Mouse (Mus musculus) thymus, adult 2 months (tissue): ENCODE measurements around the gene Mettl18.
"Not testable (repeated sequence)": the region's sequence is repeated elsewhere in the genome, so short reads cannot be mapped to it uniquely, and the experiment has no call there.

Experiments
- CTCF ChIP-seq: fragments of 200-500 bp; IDR thresholded peaks from 2 replicates; pipeline ENCODE4 v1.5.1; 2012; ENCODE audit warnings: mild to moderate bottlenecking, control low read depth, low read length, moderate library complexity, borderline replicate concordance; ENCODE audit not compliant: control insufficient read depth, poor library complexity, insufficient read depth; ENCODE audit errors: extremely low read depth
- POLR2A ChIP-seq: fragments of 200-500 bp; IDR thresholded peaks from 2 replicates; pipeline ENCODE4 v1.6.1; 2012; ENCODE audit warnings: mild to moderate bottlenecking, low read length, control low read depth, moderate library complexity; ENCODE audit not compliant: control insufficient read depth, poor library complexity, insufficient read depth; ENCODE audit errors: extremely low read depth

GRCm38 (mm10) chr1:164022106-164022505 is 27.4 kb downstream of the Mettl18 start:
- TF ChIP-seq CTCF, POLR2A: not testable (repeated sequence)
